Mouse (Mus musculus) ovary, adult 18-20 months (tissue): ENCODE results near the gene Olfr1500.
"Not testable (repeated sequence)": the region's sequence is repeated elsewhere in the genome, so short reads cannot be mapped to it uniquely, and the experiment has no call there.

Source experiments
- DNase-seq: peaks from one replicate; pipeline ENCODE4 v3.0.0; 2022; ENCODE audit warnings: low spot score, mixed read lengths

The Olfr1500 gene

GRCm38 (mm10) chr19:13830388-13830787, at the start of gene Olfr1500:
Olfr1500 (minus strand) TSS chr19:13830488.
- no peak for DNase-seq

DNA sequence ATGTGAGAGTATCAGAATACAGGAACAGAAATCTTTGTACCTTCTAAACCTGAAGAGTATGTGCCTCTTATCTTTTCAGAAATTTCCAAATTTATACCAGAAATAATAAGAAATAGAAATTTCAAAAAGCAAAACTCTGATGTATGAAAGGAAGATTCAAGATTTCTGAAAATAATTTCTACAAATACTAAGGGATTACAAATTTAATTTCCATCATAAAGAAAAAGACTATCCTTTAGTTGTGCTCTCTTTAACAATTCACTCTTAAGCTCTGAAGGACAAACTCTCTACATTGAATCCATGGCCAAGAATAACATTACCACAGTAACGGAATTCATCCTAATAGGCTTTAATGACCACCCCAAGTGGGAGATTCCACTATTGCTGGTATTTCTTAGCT, 31.2 kb upstream of the Olfr1500 start, which contains the start of gene Olfr1502:
TSS of gene Olfr1502 (plus strand) at position 301 of the 400 bp plus-strand sequence.
- DNase-seq, result no peak

- not testable (repeated sequence) for DNase-seq
Observed at GRCm38 (mm10) chr19:13850592-13850991, 20.3 kb upstream of the Olfr1500 start, which contains the start of gene Olfr1501. Olfr1501 (minus strand) TSS chr19:13850692.

DNA sequence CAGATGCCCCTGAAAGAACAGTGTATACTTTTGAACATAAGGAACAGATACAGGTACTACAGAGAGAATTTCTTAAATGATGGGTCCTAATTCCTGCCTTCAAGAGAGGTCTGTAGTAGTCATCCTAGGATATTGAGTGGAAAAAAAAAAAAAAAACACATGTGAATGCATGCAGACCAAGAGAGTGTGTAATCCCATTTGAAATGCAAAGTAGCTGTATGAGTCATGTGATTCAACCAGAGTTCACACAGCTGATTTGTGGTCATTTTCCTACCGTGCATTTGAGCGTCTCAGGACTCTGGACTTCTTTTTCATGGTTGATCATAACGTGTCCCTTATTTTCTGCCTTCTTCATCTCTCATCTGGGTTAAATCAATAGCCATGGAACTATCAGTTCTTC, 1.8 kb downstream of the Olfr1500 start:
- DNase-seq, result no peak

GRCm38 (mm10) chr19:13820847-13821246, 9.4 kb downstream of the Olfr1500 start:
- no peak for DNase-seq

GRCm38 (mm10) chr19:13819347-13819746, 10.9 kb downstream of the Olfr1500 start, which contains the start of gene Olfr1499:
Olfr1499 (minus strand) TSS chr19:13819447.
- no peak for DNase-seq

DNA sequence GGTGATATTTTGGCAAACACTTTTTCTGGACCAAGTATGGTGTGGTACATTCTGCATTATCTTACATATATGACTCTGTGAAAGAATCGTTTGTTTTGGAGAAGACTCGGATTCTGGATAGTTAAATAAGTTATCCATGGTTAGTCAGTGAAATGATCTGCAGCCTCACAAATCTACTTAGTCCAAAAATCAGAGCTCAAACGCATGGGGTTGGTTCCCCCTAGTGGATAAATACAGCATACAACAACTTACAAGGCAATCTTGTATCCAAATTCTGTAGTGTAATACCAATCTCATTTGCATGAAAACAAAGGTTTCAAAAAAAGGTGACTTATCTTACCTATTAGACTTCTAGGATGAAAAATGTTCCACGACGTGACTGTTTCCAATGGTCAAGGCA, 11.5 kb downstream of the Olfr1500 start:
- DNase-seq, result no peak

DNA sequence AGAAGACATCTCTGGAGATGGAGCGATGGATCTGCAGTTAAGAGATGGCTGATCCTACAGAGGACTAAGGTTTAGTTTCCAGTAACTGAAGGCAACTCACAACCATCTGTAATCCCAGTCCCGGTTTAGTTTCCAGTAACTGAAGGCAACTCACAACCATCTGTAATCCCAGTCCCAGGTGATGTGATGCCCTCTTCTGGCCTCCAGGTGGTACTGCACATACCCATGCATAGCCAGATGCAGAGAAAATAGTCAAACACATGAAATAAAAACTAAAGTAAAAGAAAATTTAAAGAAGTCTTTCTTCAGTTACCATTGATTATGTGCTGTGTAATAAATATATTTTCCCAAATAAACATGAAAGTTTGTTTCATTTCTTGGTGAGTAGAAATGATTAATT, 17.5 kb downstream of the Olfr1500 start:
- DNase-seq, result no peak

GRCm38 (mm10) chr19:13805486-13805885, 24.8 kb downstream of the Olfr1500 start:
- not testable (repeated sequence) for DNase-seq

GRCm38 (mm10) chr19:13798102-13798501, 32.2 kb downstream of the Olfr1500 start, which contains the start of gene Olfr1497:
Olfr1497 (minus strand) TSS chr19:13798202.
- no peak for DNase-seq

DNA sequence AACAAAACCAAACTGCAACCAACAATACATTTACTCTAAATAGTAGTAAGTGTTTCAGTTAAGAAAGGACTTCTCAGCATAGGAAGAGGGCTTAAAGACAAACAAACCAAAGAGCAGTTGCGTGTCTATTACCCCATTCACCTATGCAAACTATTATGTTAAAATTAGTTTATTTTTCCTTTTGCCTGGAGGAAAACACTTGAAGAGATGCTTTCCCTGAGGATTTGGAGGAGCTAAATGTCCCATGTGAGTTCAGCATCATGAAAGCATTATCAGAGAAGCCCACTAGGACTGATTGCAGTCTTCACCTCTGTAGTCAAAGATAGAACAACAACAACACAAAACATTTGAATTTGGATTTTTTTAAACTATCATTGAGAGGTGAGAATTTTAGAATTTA, 52.7 kb downstream of the Olfr1500 start, which contains the start of gene Olfr1496:
TSS of gene Olfr1496 (plus strand) at position 301 of the 400 bp plus-strand sequence.
- no peak for DNase-seq
